Mouse (Mus musculus) pancreas, adult 10 weeks (tissue): Measurements from ENCODE around the gene Srsf2. TPM values are rescaled to one million over a fixed set of nuclear protein-coding genes. Genes with fewer than 3 reads are reported as not detected.

Experiments
- polyA plus RNA-seq: library from polyadenylated mRNA; stranded (reverse); fragments of 350-450 nt; fragmentation: Illumina TruSeq; extraction: RNeasy Lipid Tissue Mini Kit (QIAGEN cat#74804); gene quantifications from one replicate; pipeline ENCODE4 v1.2.3, GENCODE M21; 2015; ENCODE audit warnings: low read depth, low replicate concordance; ENCODE audit not compliant: insufficient read depth

The Srsf2 gene
- 191 TPM for polyA plus RNA-seq

GRCm38 (mm10) chr11:116852891-116853511, at the start of gene Srsf2:
Gene Srsf2, minus strand, starts transcription at chr11:116853094.

GRCm38 (mm10) chr11:116852291-116852890, 503 bp downstream of the Srsf2 start, which contains the start of gene Mfsd11:
Gene Mfsd11, plus strand, starts transcription at chr11:116852440.

GRCm38 (mm10) chr11:116843261-116844233, 9.3 kb downstream of the Srsf2 start, which contains the start of the genes Mettl23 and Jmjd6:
Gene Mettl23, plus strand, starts transcription at chr11:116843278.
Gene Jmjd6, minus strand, starts transcription at chr11:116843449.

GRCm38 (mm10) chr11:116827534-116828165, 25.2 kb downstream of the Srsf2 start, which contains the start of gene Mxra7:
Gene Mxra7, minus strand, starts transcription at chr11:116828046.

Other genes starting within 250 kb of the Srsf2 start
- 5.8 TPM for gene Rhbdf2, start 226.1 kb downstream of the Srsf2 start, polyA plus RNA-seq
- gene Prcd, start 199.6 kb downstream of the Srsf2 start, polyA plus RNA-seq: not detected
- gene Cygb, start 198.8 kb downstream of the Srsf2 start, polyA plus RNA-seq: 17.1 TPM
- not detected for gene St6galnac1, start 77.6 kb downstream of the Srsf2 start, polyA plus RNA-seq
- gene Mxra7, start 25.0 kb downstream of the Srsf2 start, polyA plus RNA-seq: 11.7 TPM
- 13.9 TPM for gene Mettl23, start 9.8 kb downstream of the Srsf2 start, polyA plus RNA-seq
- 16.5 TPM for gene Jmjd6, start 9.6 kb downstream of the Srsf2 start, polyA plus RNA-seq
- gene Mfsd11, start 654 bp downstream of the Srsf2 start, polyA plus RNA-seq: 12.7 TPM
- not detected for gene Mgat5b, start 65.8 kb upstream of the Srsf2 start, polyA plus RNA-seq